Mouse (Mus musculus) kidney, embryonic 16.5 days (tissue): ENCODE measurements around the gene Krtap6-5. TPM values are rescaled to one million over a fixed set of nuclear protein-coding genes. Genes with fewer than 3 reads are reported as not detected.
"Not testable (repeated sequence)": the region's sequence is repeated elsewhere in the genome, so short reads cannot be mapped to it uniquely, and the experiment has no call there.

Source experiments
- ATAC-seq: fragments of 200-750 bp; cut with Nextera tagmentation; 2 replicates; pipeline ENCODE4 v1.8.0; 2017; ENCODE audit warnings: moderate TSS enrichment; ENCODE audit not compliant: low FRiP score, low TSS enrichment
- H3K27ac ChIP-seq: fragments of 300-500 bp; sonication (generic); 2 replicates; pipeline ENCODE4 v1.5.1; 2014; ENCODE audit warnings: low read length
- H3K27me3 ChIP-seq: fragments of 300-500 bp; sonication (generic); 2 replicates; pipeline ENCODE4 v1.6.1; 2014; ENCODE audit warnings: low read length, control low read depth, mixed read lengths; ENCODE audit not compliant: insufficient read depth
- H3K36me3 ChIP-seq: fragments of 300-500 bp; sonication (generic); 2 replicates; pipeline ENCODE4 v1.6.1; 2014; ENCODE audit warnings: low read length, control low read depth, mixed read lengths; ENCODE audit not compliant: insufficient read depth
- H3K4me1 ChIP-seq: fragments of 300-500 bp; sonication (generic); 2 replicates; pipeline ENCODE4 v1.6.1; 2014; ENCODE audit warnings: low read length, control low read depth, mixed read lengths; ENCODE audit not compliant: insufficient read depth
- H3K4me2 ChIP-seq: fragments of 300-500 bp; sonication (generic); replicated peaks from 2 replicates; pipeline ENCODE4 v1.6.1; 2014; ENCODE audit warnings: low read depth, low read length
- H3K4me3 ChIP-seq: fragments of 300-500 bp; sonication (generic); 2 replicates; pipeline ENCODE4 v1.5.1; 2014; ENCODE audit warnings: mild to moderate bottlenecking, low read length
- H3K9ac ChIP-seq: fragments of 300-500 bp; sonication (generic); replicated peaks from 2 replicates; pipeline ENCODE4 v1.6.1; 2014; ENCODE audit warnings: low read length
- H3K9me3 ChIP-seq: fragments of 300-500 bp; sonication (generic); 2 replicates; pipeline ENCODE4 v1.6.1; 2016; ENCODE audit warnings: low read length, control low read depth
- WGBS: fragments of 180-500 bp; shearing (Covaris S2); extraction: QIAGEN DNeasy Blood & Tissue Kit; methylation state at CpG from one replicate; pipeline ENCODE4 v1.1.7; 2014; 5-methylcytosine and 5-hydroxymethylcytosine counted together
- polyA plus RNA-seq: library from polyadenylated mRNA; unstranded; fragments of >200 nt; fragmentation: Nextera tagmentation; extraction: Ambion mirVana; gene quantifications from 2 replicates; pipeline ENCODE4 v1.2.1, GENCODE M21; 2015

Krtap6-5 gene
- not detected in 2 replicates for polyA plus RNA-seq

DNA sequence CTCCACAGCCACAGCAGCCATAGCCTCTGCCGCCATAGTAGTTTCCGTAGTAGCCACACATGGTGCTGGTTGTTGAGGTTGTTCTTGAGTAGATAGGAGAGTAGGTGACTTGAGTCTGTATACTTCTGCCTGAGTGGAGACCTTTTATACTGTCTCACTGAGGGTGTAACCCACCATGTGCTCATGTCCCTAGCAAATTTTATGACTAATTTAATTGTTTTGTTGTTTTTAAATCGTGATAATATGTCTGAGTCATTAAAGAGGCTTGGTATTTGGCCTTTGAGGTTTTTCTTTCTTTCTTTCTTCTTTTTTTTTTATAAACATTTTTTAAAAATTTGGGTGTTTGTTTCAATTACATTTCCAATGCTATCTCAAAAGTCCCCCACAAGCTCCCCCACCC lies at the start of gene Krtap6-5:
TSS of gene Krtap6-5 (minus strand) at position 101 of the 400 bp plus-strand sequence.
- H3K36me3 ChIP-seq, result no peaks in the 10 kb centered on the region
- WGBS, result 79% methylated on average over 3 of the region's 3 CpGs
- H3K4me2 ChIP-seq, result no peak within 1 kb of the TSS
- ATAC-seq, result no peak
- H3K4me1 ChIP-seq, result no peaks in the 10 kb centered on the region
- H3K27me3 ChIP-seq, result no peaks in the 10 kb centered on the region
- H3K27ac ChIP-seq, result no peak within 1 kb of the TSS
- H3K4me3 ChIP-seq, result no peak within 1 kb of the TSS
- no peak within 1 kb of the TSS for H3K9ac ChIP-seq
- H3K9me3 ChIP-seq, result no peaks in the 10 kb centered on the region

DNA sequence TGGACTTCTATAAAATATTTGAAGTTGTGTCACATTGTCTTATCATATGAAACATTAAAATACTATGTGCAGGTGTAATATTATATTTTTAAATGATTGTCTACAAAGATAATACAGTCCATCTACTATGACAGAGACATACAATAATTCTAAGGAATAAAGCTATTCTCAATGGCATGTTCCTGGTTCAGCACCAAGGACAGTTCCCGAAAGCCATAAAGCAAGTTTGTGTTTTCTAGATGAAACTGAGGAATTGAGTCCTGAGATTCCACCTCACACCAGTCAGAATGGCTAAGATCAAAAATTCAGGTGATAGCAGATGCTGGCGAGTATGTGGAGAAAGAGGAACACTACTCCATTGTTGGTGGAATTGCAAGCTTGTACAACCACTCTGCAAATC lies 23.4 kb upstream of the Krtap6-5 start:
- H3K9ac ChIP-seq, H3K4me2 ChIP-seq, H3K27ac ChIP-seq, H3K4me3 ChIP-seq, ATAC-seq, H3K36me3 ChIP-seq, H3K4me1 ChIP-seq, H3K9me3 ChIP-seq, H3K27me3 ChIP-seq: not testable (repeated sequence)
- WGBS, result 54% methylated on average over 2 of the region's 2 CpGs

DNA sequence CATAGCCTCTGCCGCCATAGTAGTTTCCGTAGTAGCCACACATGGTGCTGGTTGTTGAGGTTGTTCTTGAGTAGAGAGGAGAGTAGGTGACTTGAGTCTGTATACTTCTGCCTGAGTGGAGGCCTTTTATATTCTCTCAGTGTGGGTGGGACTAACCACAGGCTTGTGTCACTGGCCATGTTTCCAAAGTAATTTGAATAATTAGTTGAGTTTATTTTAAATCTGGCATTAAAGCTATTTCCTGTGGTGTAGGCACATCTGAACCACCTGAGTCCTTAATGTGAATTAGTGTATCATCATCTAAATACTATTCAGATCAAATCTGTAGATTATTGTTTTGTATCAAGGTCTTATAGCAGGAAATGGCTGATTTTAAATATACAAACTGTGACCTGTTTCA lies 16.2 kb upstream of the Krtap6-5 start, which contains the start of gene 1110025L11Rik:
TSS of gene 1110025L11Rik (minus strand) at position 101 of the 400 bp plus-strand sequence.
- H3K27ac ChIP-seq, H3K36me3 ChIP-seq, H3K4me1 ChIP-seq, H3K27me3 ChIP-seq, H3K9ac ChIP-seq, ATAC-seq, H3K4me3 ChIP-seq, H3K4me2 ChIP-seq, H3K9me3 ChIP-seq: not testable (repeated sequence)
- WGBS, result no CpG with 5 or more reads among the region's 2 CpGs

DNA sequence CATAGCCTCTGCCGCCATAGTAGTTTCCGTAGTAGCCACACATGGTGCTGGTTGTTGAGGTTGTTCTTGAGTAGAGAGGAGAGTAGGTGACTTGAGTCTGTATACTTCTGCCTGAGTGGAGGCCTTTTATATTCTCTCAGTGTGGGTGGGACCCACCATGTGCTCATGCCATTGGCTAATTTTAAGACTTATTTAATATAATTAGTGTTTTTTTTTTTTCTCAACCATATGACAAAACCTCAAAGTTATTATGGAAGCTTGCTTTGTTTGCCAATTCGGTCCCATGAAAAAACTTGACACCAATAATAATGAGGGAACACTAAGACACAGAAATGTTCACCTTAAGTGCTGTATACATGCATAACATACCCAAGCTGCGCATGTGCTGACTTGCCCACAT lies 6.3 kb downstream of the Krtap6-5 start, which contains the start of gene Gm10228:
TSS of gene Gm10228 (minus strand) at position 101 of the 400 bp plus-strand sequence.
- H3K27me3 ChIP-seq, H3K36me3 ChIP-seq, H3K9ac ChIP-seq, H3K4me1 ChIP-seq, H3K4me3 ChIP-seq, H3K9me3 ChIP-seq, H3K4me2 ChIP-seq, H3K27ac ChIP-seq, ATAC-seq: not testable (repeated sequence)
- 93% methylated on average over 2 of the region's 4 CpGs for WGBS

DNA sequence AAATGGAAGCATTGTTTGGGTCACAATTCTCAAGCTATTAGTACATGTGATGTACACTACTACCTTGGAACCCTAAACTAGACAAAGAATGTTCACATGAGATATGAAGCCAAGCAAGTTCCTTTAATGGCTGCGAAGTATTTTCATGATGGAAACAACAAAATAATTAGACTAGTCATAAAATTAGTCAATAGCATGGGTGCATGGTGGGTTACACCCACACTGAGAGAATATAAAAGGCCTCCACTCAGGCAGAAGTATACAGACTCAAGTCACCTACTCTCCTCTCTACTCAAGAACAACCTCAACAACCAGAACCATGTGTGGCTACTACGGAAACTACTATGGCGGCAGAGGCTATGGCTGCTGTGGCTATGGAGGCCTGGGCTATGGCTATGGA lies 16.3 kb downstream of the Krtap6-5 start, which contains the start of gene Krtap6-1:
TSS of gene Krtap6-1 (plus strand) at position 301 of the 400 bp plus-strand sequence.
- H3K4me2 ChIP-seq, H3K9ac ChIP-seq, ATAC-seq, H3K4me3 ChIP-seq, H3K4me1 ChIP-seq, H3K27ac ChIP-seq, H3K36me3 ChIP-seq, H3K27me3 ChIP-seq, H3K9me3 ChIP-seq: not testable (repeated sequence)
- 92% methylated on average over 3 of the region's 3 CpGs for WGBS

DNA sequence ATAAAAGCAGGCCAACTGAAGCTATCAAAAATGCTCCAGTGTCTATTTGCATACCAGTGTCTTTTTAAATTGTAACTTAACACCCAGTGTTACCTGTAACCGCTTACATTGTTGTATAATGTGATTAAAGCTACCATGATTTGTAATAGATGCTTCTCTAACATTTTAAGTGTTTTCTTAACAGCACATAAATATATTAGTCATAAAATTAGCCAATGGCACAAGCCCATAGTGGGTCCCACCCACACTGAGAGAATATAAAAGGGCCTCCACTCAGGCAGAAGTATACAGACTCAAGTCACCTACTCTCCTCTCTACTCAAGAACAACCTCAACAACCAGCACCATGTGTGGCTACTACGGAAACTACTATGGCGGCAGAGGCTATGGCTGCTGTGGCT lies 32.7 kb downstream of the Krtap6-5 start, which contains the start of gene Gm10229:
TSS of gene Gm10229 (plus strand) at position 301 of the 400 bp plus-strand sequence.
- H3K27ac ChIP-seq, H3K27me3 ChIP-seq, H3K36me3 ChIP-seq, H3K4me3 ChIP-seq, ATAC-seq, H3K4me2 ChIP-seq, H3K4me1 ChIP-seq, H3K9ac ChIP-seq, H3K9me3 ChIP-seq: not testable (repeated sequence)
- 89% methylated on average over 1 of the region's 3 CpGs for WGBS

DNA sequence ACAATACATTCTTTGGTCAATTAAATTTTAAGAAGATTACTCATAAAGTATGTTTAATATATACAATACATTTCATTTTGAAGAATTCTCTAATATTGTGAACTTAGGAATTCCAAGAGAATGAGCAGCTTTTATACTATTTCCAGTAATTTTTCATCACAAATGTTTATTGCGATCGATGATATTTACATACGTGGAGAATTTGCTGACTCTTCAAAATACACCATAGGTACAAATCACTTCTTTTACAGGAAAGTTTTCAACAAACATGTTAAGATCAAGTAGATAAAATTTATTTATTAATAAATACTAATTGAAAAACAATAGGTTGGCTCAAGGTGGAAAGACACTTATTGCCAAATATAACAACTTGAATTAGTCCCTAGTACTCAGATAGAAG lies 33.7 kb downstream of the Krtap6-5 start:
- Histone ChIP-seq H3K9me3 (no peaks in the 10 kb centered on the region), H3K4me1 (no peaks in the 10 kb centered on the region), H3K27ac (no peak overlapping the region), H3K4me2 (no peak overlapping the region), H3K27me3 (no peaks in the 10 kb centered on the region), H3K4me3 (no peak overlapping the region), H3K36me3 (no peaks in the 10 kb centered on the region), H3K9ac (no peak overlapping the region)
- ATAC-seq, result no peak
- 98% methylated on average over 3 of the region's 3 CpGs for WGBS

DNA sequence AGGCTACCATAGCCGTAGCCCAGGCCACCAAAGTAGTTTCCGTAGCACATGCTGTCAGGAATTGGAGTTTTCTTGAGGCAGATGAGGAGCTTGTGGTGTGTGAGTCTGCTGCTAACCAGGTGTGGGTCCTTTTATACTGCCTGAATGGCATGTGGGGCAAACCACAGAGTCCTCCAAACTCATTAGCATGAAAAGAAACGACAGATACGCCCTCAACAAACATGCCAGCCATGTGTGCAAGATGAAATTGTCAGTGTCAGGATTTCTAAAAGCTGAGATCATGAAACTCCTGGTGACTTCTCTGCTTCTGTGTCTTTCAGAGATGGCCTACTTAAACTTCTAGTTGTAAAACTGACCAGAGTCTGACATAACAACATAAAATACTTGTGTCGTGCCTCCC lies 37.0 kb downstream of the Krtap6-5 start, which contains the start of gene Krtap22-2:
TSS of gene Krtap22-2 (minus strand) at position 101 of the 400 bp plus-strand sequence.
- Histone ChIP-seq H3K4me3 (no peak within 1 kb of the TSS), H3K27ac (no peak within 1 kb of the TSS), H3K27me3 (no peaks in the 10 kb centered on the region), H3K4me2 (no peak within 1 kb of the TSS), H3K9me3 (no peaks in the 10 kb centered on the region), H3K4me1 (no peaks in the 10 kb centered on the region), H3K36me3 (no peaks in the 10 kb centered on the region), H3K9ac (no peak within 1 kb of the TSS)
- ATAC-seq, result no peak
- 83% methylated on average over 5 of the region's 5 CpGs for WGBS

Other genes starting within 250 kb of the Krtap6-5 start
- gene Gm20741, start 235.7 kb downstream of the Krtap6-5 start, polyA plus RNA-seq, result not detected in 2 replicates
- not detected in 2 replicates for gene Krtap15, start 227.7 kb downstream of the Krtap6-5 start, polyA plus RNA-seq
- gene Krtap14, start 221.7 kb downstream of the Krtap6-5 start, polyA plus RNA-seq, result not detected in 2 replicates
- gene Krtap19-1, start 178.5 kb downstream of the Krtap6-5 start, polyA plus RNA-seq, result not detected in 2 replicates
- not detected in 2 replicates for gene Krtap19-2, start 173.6 kb downstream of the Krtap6-5 start, polyA plus RNA-seq
- gene Krtap19-3, start 169.8 kb downstream of the Krtap6-5 start, polyA plus RNA-seq, result not detected in 2 replicates
- gene Krtap19-4, start 162.8 kb downstream of the Krtap6-5 start, polyA plus RNA-seq, result not detected in 2 replicates
- gene Krtap19-5, start 151.4 kb downstream of the Krtap6-5 start, polyA plus RNA-seq, result not detected in 2 replicates
- not detected in 2 replicates for gene Krtap19-9b, start 115.6 kb downstream of the Krtap6-5 start, polyA plus RNA-seq
- not detected in 2 replicates for gene Krtap16-3, start 85.0 kb downstream of the Krtap6-5 start, polyA plus RNA-seq
- gene Krtap22-2, start 37.1 kb downstream of the Krtap6-5 start, polyA plus RNA-seq, result not detected in 2 replicates
- gene Gm10229, start 32.6 kb downstream of the Krtap6-5 start, polyA plus RNA-seq, result not detected in 2 replicates
- not detected in 2 replicates for gene Krtap6-1, start 16.2 kb downstream of the Krtap6-5 start, polyA plus RNA-seq
- not detected in 2 replicates for gene Gm10228, start 6.4 kb downstream of the Krtap6-5 start, polyA plus RNA-seq
- not detected in 2 replicates for gene 1110025L11Rik, start 16.1 kb upstream of the Krtap6-5 start, polyA plus RNA-seq
- not detected in 2 replicates for gene Krtap6-3, start 36.1 kb upstream of the Krtap6-5 start, polyA plus RNA-seq
- gene Gm6358, start 93.0 kb upstream of the Krtap6-5 start, polyA plus RNA-seq, result not detected in 2 replicates
- not detected in 2 replicates for gene Gm10061, start 103.2 kb upstream of the Krtap6-5 start, polyA plus RNA-seq
- gene Gm9789, start 110.1 kb upstream of the Krtap6-5 start, polyA plus RNA-seq, result not detected in 2 replicates
- gene Gm7735, start 121.6 kb upstream of the Krtap6-5 start, polyA plus RNA-seq, result not detected in 2 replicates
- gene 1110057P08Rik, start 126.9 kb upstream of the Krtap6-5 start, polyA plus RNA-seq, result not detected in 2 replicates
- gene Krtap20-2, start 158.0 kb upstream of the Krtap6-5 start, polyA plus RNA-seq, result not detected in 2 replicates